Mouse (Mus musculus): ENCODE measurements around the gene Fpgs. TPM values are rescaled to one million over a fixed set of nuclear protein-coding genes. Genes with fewer than 3 reads are reported as not detected.

The Fpgs gene
- total RNA-seq, 2 experiments from 2014 or later: 26.3 to 30.0 TPM

DNA sequence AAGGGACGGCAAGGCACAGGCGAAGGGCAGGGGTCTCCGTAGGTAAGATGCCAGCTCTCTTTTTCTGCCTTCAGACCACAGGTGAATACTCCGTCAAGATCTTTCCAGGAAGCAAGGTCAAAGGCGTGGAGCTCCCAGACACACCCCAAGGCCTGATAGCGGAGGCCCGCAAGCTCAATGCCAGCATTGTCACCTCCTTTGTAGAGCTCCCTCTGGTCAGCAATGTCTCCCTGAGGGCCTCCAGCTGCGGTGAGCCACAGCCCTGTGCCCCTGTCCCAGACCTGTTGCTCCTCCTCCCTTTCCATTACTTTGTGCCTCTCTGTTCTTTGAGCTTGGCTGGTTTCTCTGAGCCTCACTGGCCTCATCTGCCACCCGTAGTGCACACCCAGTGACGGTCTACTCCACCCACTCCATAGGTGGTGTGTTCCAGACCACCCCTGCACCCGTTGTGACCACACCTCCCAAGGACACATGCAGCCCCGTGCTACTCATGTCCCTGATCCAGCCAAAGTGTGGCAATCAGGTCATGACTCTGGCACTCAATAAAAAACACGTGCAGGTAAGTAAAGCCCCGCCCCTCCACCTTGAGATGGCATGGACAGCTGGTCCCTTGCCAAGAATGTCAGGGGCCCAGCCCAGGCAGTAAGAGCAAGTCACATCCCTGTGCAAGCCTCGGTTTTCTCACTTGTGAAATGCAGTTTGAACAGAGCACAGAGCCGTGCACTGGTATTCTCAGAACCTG is 30.6 kb downstream of the Fpgs start:
- DNase-seq: no peak
- intact Hi-C loops (cut with DNase I): no loop called here

DNA sequence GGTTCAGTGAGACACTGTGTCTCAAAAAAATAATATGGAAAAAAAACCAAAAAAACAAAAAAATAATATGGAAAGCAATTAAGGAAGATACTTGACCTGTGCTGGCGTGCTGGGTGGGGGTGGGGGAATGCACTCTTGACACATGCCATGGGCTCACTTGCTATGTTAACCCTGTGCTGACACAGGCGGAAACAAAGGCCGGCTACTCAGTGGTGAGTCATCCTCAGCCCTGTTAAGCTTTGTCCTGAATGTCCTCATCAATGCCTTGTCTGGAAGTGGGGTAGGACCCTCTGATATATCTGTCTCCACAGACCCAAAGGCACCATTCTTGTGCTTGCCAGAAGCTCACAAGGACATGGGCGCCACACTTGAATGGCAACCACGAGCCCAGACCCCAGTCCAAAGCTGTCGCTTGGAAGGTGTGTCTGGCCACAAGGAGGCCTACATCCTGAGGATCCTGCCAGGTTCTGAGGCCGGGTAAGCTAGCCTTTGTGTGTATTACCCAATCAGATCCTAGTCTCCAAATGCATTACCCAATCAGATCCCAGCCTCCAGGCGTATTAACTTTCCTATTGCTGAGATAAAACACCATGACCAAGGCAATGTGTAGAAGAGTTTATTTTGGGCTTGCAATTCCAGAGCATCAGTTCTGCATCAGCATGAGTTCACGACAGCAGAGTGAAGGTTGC is 31.9 kb downstream of the Fpgs start:
- no peak for DNase-seq
- intact Hi-C loops (cut with DNase I): no loop called here

DNA sequence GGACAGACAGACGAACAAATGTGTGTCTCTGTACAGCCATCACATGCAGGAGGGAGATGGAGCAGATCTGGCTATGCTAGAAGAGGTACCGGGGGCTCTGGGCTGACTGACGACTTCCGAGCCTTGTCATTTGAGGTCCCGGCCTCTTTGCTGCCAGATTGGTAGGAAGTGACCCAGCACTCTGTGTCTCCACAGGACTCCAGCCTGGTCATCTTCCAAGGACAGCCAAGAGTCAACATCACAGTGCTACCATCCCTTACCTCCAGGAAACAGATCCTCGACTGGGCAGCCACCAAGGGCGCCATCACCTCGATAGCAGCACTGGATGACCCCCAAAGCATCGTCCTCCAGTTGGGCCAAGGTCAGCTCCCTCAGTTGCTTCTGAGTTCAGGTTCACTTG is 32.8 kb downstream of the Fpgs start:
- DNase-seq: no peak
- intact Hi-C loops (cut with DNase I): no loop called here

DNA sequence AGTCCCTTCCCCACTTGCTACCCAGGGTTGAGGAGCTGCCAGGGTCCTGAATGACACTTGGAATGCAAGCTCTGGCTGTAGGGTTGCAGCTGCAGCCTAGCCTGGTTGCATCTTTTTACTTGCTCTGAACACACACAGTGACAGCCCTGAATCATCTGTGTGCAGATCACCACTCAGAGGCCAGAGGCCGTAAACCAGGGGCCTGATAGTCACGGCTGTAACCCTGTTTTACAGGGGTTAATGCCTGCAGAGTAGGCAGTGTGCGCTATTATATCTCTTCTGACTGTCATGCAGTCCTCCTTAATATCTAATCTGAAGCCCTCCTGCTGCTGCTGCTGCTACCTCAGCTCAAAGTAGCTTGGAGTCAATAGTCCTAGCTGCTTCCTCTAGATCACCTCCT is 34.1 kb downstream of the Fpgs start:
- DNase-seq: no peak
- intact Hi-C loops (cut with DNase I): no loop called here

DNA sequence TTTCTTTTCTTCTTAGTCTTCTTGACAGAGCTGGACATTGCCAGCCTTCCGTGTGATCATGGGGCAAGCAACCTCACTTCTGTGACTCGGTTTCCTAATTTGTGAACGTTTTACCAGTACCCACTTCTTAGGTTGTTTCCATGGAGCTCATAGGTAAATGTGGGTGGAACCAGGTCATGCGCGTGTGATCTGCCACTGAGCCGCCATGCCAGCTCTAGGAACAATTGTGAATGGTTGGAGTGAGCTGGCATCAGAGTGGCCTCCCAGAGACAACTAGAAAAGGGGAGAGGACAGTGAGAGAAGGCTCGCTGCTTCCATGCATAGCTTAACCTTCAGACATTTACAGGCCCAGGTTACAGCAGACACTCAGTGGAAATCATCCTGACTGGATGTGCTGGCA is 35.8 kb downstream of the Fpgs start:
- intact Hi-C loops (cut with DNase I): no loop called here
- DNase-seq: no peak

DNA sequence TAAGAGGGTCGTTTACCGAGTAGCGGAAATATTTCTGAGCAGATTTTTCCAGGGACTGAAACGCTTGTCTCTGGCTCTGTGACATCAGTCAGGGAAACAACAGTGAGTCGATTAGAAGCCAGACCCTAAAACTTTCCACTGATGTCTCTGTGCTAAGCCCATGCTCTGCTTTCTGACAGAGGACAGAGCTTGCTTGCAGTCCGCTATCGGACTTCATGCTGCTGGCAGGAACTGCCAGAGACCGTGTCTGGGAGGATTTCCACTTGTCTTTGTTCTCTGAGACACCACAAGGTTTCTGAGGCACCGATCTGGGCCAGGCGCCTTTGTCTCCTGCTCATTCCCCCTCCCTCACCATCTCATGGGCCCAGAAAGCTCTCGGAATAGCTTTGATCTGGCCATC is 36.2 kb downstream of the Fpgs start:
- no peak for DNase-seq
- intact Hi-C loops (cut with DNase I): no loop called here

DNA sequence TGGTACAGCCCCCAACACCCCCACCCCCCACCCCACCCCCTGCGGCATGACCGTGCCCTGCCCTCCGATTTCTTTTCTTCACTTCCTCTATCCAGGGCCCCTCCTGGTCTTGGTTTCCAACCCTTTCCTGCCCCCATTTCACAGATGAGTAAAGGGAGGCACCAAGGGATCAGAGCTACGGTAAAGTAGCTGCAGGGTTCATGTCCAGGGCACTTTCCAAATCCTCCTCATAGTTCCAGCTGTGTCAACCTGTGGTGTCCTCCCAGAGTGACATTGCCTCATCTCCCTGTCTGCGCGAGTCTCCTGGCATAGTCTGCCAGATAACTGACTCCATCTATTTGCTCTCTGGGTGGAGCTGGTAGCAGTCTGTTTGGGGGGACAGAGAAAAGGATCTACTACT is 38.1 kb downstream of the Fpgs start:
- DNase-seq: no peak
- intact Hi-C loops (cut with DNase I): no loop called here

DNA sequence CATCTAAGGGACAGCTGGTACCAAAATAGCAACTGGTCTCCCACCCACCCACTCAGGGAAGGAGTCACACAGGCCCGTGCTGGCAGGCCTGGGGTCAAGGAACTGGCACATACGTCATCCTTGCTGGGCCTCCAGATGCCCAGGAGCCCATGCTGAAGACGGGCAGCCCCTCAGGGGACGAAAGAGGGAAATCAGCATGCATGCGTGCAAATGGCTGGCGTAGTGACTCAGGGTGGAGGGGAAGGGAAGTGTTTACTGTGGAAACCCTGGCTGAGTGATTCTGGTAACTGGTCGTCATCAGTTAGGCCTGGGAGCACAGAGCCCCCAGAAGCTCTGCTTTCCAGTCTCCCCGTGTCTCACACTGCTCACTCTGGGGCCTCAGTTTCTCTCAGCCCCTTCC is 38.6 kb downstream of the Fpgs start:
- DNase-seq: no peak
- intact Hi-C loops (cut with DNase I): no loop called here

DNA sequence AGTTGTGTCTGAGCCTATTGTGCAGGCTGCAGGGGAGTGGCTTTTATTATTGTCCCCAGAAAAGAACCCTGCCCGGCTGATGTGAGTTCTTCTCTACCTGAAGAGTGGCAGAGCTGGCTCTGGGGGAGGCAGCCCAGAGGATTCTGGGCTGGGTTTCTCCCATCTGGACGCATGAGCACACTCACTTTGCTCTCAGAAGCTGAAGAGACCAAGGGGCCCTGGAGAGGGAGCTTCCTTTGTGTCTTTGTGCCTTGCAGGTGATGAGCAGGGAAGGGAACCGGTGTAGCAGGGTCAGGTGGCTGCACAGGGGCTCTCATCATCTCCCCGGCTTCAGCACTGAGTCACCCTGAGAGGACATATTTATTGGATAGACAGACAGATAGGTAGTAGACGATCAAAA is 41.7 kb downstream of the Fpgs start:
- no peak for DNase-seq
- intact Hi-C loops (cut with DNase I): no loop called here

DNA sequence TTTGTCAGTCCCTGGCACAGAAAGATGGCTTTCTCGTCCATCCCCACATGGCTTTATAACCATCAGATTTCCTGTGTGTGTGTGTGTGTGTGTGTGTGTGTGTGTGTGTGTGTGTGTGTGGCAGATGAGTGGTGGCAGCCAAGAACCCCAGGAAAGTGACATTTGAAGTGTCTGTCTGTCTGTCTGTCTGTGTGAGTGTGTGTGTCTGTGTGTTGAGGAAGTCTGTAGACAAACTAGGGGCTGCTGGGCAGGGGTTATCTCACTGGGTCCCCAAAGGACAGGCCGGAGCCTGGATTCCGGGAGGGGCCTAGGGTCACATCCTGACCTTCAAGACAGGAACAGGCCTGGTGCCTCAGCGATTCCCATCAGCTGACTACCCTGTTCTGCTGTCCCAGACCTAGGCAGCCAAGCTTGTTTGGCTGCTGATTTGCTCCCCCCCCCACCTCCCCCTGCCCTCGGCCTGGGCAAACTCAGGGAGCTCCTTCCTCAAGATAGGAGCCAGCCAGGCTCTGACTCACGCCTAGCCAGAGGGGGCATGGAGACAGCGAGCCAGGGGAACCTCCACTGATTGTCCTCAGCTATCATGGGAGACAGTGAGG is 42.3 kb downstream of the Fpgs start:
- intact Hi-C loops (cut with DNase I): no loop called here
- DNase-seq: no peak

DNA sequence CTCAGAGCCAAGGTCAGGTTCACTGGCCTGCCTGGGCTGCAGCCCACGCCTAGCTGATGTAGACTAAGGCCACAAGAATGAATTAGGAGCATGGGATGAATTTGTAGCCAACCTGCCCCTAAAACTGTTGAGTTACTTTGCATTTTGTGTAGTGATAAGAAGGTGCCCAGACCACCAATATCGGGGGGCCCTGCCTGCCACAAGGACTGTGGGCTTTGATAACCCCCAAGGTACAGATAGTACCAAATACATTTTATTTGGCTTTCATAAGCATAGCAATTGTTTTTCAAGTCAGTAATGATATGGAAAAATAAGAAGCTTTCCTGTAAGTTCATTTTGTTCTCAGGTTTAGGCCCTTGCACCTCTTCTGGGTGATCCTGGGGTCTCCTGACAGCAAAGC is 45.1 kb downstream of the Fpgs start:
- no peak for DNase-seq
- intact Hi-C loops (cut with DNase I): no loop called here

DNA sequence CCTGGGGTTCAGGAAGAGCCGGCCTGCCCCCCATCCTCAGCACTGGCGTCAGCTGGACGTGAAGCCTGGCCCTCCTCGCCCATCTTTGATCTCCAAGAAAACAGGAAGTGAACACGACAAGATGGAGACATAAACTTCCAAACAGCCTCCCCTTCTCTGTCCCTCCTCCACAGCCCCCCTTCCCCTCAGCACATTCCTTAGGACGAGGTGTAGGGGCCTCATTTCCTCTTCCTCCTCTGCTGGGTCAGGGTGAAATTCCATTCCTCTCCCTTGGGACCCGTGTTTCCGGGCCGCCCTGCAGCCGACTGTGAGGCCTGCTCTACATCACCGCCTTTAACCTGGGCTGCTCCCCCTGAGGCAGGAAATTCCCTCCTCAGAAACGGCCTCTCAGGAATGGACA is 48.1 kb downstream of the Fpgs start:
- DNase-seq: no peak
- intact Hi-C loops (cut with DNase I): no loop called here

DNA sequence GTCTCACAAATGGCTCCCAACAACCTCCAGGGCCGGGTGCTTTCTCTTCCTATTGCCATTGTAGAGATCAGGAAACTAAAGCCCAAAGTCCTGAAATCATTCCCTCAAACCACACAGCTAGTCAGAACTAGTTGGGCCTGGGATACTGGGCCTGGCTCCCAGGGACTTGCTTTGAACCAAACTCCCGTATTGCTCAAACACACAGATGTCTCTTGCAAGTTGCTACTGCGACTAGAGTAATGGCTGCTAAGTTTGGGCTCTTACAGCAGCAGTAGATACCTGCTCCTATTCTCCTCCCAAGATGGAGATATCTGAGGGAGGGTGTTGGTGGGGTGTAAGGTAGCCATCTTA is 48.6 kb downstream of the Fpgs start:
- no peak for DNase-seq

DNA sequence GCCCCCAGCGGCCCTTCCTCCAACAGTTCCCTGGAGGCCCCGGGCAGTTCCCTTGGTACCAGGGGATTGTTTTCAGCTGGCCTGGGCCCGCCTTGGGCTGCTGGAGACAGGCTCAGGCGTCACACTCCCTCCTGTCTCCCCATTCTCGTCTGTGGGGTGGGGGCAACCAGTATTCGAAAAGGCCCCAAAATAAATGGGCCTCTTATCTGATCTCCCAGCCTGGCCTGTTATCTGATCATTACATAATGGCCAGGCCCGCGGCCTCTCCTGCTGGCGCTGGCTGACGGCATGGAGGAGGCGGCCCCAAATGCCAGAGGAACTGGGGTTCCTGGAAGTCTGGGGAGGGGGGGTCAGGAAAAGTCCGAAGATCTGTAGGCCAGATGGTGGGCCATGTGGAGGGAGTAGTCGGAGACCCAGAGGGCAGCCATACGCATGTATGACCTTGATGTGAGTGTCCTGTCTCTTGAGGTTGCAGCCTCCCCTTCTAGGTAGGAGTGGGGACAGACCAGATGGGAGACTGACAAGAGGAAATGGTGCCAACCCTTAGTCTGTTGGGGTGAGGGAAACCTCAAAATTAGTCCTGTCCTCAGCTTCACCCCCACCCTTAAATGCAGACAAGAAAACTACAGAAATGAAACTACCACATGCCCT is 49.1 kb downstream of the Fpgs start:
- intact Hi-C loops (cut with DNase I): no loop called here

More for the DNA sequence above, 48.6 kb downstream of the Fpgs start:
- intact Hi-C loops (cut with DNase I): no loop called here

DNA sequence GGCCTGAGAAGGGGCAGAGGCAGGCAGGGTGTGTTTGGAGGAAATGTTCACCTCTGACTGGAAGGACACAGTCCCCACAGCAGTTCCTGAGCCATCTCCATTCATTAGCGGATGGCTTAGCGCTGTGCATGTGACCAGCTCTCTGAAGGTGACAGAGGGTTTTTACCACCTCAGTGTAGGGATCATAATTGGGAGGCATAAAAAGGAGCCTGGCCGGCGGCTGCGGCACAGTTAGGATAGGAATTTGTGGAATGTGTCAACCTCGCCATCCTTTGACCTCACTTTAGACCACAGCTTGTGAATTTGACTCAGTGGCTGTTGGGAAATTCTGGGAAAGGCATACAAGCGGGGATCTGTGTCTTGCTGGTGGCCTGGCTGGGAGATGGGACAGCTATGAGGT is 50.2 kb downstream of the Fpgs start:
- no peak for DNase-seq
- intact Hi-C loops (cut with DNase I): no loop called here

More for the DNA sequence above, 49.1 kb downstream of the Fpgs start:
- no peak for DNase-seq

DNA sequence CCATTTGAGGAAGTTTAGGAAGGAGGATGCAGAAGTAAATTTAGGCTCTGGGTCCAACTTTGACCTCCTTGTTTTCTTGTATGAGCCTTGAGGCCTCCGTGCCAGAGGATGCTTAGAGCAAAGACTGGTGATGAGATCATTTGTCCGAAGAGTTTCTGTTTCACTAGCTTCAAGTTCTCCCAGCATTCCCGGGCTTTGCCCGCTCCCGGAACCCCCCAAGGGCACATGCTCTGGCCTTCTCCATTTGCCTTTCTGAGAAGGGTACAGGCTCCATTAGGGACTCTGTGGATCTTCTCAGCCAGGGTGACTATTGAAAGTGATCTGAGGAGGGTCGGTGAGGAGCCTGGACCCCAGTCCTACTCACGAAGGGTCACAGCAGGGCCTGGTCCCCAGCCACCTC is 56.6 kb downstream of the Fpgs start:
- intact Hi-C loops (cut with DNase I): no loop called here
- no peak for DNase-seq

DNA sequence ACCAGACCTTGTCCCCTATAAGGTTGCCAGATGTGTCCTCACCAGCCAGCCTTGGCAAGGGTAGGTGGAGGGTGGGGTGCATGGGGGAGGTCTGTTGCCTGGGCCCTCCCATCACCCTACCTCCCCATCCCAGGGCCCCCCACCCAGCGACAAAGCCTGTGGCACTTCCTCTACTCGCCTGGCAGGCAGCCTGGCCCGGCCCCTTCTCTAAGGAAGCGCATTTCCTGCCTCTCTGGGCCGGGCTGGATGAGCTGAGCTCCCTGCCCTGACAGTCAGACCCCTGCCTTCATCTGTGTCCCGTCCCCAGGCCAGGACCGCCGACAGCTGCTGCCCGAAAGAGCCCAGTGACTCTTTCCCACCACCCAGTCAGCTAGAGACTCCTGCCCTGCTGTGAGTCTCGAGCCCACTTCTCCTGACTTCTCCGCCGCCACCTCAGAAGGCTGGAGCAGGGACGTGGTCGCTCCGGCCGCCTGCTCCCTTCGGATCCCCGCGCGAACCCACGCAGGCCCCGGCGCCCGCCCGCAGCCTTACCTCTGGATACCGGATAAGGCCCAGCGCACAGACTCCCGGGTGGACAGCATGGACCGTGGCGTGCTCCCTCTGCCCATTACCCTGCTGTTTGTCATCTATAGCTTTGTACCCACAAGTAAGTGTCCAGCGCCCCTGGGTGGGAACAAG is 57.4 kb downstream of the Fpgs start, which contains the start of gene Eng:
Eng (plus strand) TSS at position 217 of the 678 bp plus-strand sequence.
- DNase-seq: no peak
- intact Hi-C loops (cut with DNase I): no loop called here

DNA sequence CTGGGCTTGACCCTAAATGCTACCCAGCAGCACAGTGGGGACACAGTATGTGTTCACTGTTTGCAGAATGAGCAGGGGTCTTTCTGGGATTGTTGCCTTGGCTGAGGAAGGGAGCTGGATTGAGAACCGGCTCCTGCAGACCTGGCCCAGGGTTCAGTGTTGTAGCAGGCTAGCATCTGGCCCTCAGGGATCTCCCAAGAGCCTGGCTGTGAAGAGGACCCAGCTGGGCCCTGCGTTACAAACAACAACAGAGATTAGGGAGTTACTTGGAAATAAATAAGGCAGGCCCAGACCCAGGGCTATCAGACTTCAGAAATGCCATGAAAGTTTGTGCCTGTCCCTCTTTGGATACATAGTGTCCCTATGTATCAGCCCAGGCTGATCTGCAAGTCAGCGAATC is 58.3 kb downstream of the Fpgs start:
- no peak for DNase-seq
- intact Hi-C loops (cut with DNase I): no loop called here

DNA sequence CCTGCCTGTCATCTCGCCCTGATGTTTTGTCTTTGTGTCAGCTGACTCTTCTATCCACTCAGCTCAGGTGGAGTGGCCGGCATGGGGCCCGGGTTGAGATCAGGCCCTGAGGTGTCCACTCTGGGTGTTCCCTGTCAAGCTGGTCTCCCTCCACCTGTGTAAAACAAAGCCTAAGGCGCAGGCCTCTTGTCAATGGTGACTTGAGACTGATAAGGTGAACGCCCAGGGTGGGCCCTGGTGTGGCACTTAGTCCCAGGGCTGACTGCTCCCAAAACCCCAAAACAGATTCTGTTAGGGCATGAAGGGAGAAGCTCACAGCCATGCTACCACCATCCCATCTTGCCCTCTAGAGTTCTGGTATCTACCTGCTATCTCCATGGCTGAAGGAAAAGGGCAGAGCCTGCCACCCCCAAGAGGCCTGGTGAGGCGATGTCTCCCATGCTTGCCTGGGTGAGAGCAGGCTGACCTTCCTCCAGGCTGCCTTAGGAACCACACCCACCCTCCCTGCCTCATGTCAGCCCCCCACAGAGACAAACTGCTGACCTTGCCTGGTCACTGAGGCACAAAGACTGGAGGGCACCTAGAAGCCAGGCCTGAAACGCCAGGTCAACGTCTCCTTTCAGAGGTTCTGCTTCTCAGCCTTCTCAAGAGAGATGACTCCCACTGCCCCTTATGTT is 59.0 kb downstream of the Fpgs start:
- DNase-seq: no peak
- intact Hi-C loops (cut with DNase I): no loop called here

DNA sequence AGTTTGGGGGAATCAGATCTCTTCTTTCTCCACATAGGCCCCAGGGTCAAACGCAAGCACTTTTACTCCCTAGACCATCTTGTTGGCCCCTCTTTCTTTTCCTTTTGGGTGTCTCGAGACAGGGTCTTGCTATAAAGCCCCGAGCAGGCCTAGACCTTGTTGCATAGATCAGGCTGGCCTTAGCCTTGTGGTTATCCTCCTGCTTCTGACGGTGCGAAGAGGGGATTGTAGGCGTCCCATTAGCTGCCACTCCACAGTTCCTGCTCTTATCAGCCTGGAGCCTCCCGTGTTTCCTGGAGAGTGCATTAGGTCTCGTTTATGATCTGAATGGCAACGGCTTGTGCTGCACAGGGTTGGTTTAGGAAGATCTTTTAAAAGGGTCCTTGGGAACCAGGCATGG is 59.9 kb downstream of the Fpgs start:
- no peak for DNase-seq
- intact Hi-C loops (cut with DNase I): no loop called here

DNA sequence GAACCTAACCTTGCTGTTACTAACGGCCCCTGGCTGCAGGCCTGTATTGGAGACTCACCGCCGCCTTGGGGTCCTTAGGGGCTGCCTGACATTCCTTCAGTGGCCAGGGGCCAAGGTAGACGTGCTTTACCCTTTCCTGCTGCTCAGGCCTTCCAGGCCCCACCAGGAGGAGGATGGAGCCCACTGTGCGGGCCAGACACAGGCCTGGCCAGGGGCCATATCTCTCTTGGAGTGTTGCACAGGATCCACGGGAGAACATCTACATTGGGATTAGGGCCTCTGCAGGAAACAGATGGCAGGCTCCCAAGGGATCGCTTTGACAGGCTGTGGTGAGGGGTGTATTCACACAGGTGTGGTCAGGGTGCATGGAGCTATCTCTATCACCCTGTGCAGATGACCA is 61.1 kb downstream of the Fpgs start:
- no peak for DNase-seq
- intact Hi-C loops (cut with DNase I): no loop called here
